Mouse (Mus musculus): ENCODE measurements around the gene Gramd4. TPM values are rescaled to one million over a fixed set of nuclear protein-coding genes. Genes with fewer than 3 reads are reported as not detected.

Gene Gramd4
- total and polyA plus RNA-seq, 2 experiments from 2014 or later, result 22.5 to 47.6 TPM

DNA sequence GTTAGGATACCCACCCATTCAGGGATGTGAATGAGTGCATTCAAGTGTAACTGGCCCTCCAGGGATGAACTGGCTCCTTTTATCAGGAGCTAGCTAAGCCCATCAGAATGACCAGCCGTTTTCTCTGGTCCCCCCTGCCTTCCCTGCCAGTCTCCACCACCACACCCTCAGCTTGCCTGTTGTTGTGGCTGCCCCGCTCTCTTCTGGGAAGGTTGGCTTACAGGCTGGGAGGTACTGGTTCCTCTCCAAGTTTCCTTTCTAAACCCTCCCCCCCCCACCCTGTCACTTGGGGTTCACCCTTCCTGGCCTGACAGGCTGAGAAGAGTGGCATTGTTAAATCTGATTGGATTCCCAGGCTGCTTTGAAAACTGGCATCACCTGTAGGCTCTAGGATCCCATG is 40.4 kb downstream of the Gramd4 start:
- ATAC-seq (ENCODE audit: low FRiP score) (no peak), DNase-seq (ENCODE audit: low spot score) (no peak)
- no peak for TF ChIP-seq CTCF (IDR thresholded peaks at IDR 0.05)

GRCm38 (mm10) chr15:86101585-86101984 is 44.1 kb downstream of the Gramd4 start:
- H3K9ac ChIP-seq (replicated peaks; ENCODE audit: low read length, poor library complexity, severe bottlenecking), result no peak overlapping the region
- H3K9me3 ChIP-seq (ENCODE audit: low read length), result no peaks in the 10 kb centered on the region
- ATAC-seq (ENCODE audit: low FRiP score) (no peak), DNase-seq (ENCODE audit: low spot score) (no peak)
- peaks cover 12% of the 10 kb centered on the region; the same call in 1 of the 2 replicates for H3K36me3 ChIP-seq (ENCODE audit: insufficient read depth, low read length)
- H3K27ac ChIP-seq (ENCODE audit: low read depth, low read length), result no peak overlapping the region
- no peak for TF ChIP-seq CTCF (IDR thresholded peaks at IDR 0.05)
- H3K4me2 ChIP-seq (ENCODE audit: low read depth, low read length, poor library complexity, severe bottlenecking), result no peak overlapping the region
- 77% methylated on average over 9 of the region's 9 CpGs for WGBS
- no peak overlapping the region for H3K4me3 ChIP-seq (ENCODE audit: low read depth, low read length)
- H3K27me3 ChIP-seq (ENCODE audit: insufficient read depth, low read length), result no peaks in the 10 kb centered on the region
- H3K4me1 ChIP-seq (ENCODE audit: insufficient read depth, low read length), result no peaks in the 10 kb centered on the region

More for the DNA sequence above, 40.4 kb downstream of the Gramd4 start:
- H3K36me3 ChIP-seq (ENCODE audit: insufficient read depth, low read length), result peaks cover 10% of the 10 kb centered on the region; the same call in 1 of the 2 replicates
- no peaks in the 10 kb centered on the region for H3K27me3 ChIP-seq (ENCODE audit: insufficient read depth, low read length)
- H3K9ac ChIP-seq (replicated peaks; ENCODE audit: low read length, poor library complexity, severe bottlenecking), result no peak overlapping the region
- H3K4me1 ChIP-seq (ENCODE audit: insufficient read depth, low read length), result no peaks in the 10 kb centered on the region
- 44% methylated on average over 2 of the region's 2 CpGs for WGBS
- no peaks in the 10 kb centered on the region for H3K9me3 ChIP-seq (ENCODE audit: low read length)
- H3K27ac ChIP-seq (ENCODE audit: low read depth, low read length), result no peak overlapping the region
- H3K4me2 ChIP-seq (ENCODE audit: low read depth, low read length, poor library complexity, severe bottlenecking), result no peak overlapping the region
- H3K4me3 ChIP-seq (ENCODE audit: low read depth, low read length), result no peak overlapping the region

- Histone ChIP-seq H3K4me2 (ENCODE audit: low read depth, low read length, poor library complexity, severe bottlenecking) (no peak overlapping the region), H3K9ac (replicated peaks; ENCODE audit: low read length, poor library complexity, severe bottlenecking) (no peak overlapping the region), H3K27ac (ENCODE audit: low read depth, low read length) (no peak overlapping the region), H3K9me3 (ENCODE audit: low read length) (no peaks in the 10 kb centered on the region), H3K27me3 (ENCODE audit: insufficient read depth, low read length) (no peaks in the 10 kb centered on the region), H3K4me3 (ENCODE audit: low read depth, low read length) (no peak overlapping the region), H3K36me3 (ENCODE audit: insufficient read depth, low read length) (peaks cover 12% of the 10 kb centered on the region; the same call in 1 of the 2 replicates), H3K4me1 (ENCODE audit: insufficient read depth, low read length) (no peaks in the 10 kb centered on the region)
- ATAC-seq (ENCODE audit: low FRiP score) (no peak), DNase-seq (ENCODE audit: low spot score) (no peak)
- TF ChIP-seq CTCF (IDR thresholded peaks at IDR 0.05), result no peak
- WGBS, result 88% methylated on average over 15 of the region's 15 CpGs
Observed at GRCm38 (mm10) chr15:86102308-86102707, 44.8 kb downstream of the Gramd4 start.

DNA sequence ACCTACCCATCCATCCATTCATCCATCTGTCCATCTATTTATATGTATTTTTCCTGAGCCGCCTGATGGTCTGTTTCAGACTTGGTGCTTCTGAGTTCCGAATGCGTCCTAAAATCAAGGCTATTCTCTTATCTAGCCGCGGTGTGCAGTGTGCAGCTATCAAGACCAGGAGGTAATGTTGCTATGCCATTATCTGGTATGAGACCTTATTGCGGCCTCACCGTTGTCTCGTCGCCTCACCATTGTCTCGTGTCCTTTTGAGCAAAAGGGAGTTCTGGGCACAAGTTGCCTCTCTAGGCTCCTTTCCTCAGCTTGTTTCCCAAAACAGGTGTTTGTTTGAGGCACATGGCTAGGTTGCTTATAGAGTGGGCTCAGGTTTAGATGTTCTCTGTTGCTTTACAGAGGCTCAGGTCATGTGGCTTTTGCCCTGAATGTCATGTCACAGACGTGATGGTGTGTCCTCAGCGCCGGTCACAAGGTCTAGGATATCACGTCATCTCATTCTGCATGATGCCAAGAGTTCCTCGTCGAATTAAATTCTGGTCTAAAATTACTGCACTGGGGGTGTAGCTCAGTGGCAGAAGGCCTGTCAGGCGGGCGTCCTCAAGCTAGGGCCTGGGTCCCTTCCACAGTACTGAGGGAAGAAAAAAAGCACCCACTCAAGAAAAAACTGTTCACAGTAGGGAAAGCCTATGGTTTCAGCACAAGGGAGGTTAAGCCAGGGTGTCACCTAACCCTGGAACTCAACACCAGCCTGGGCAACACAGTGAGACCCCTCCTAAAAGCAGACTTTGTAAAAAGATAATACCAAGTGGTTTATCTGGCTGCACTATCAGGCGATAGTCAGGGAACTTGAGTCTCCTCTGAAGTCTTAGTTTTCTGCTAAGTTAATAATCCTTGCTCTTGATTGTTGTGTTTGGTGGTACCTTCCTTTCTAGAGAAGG is 47.2 kb downstream of the Gramd4 start:
- Histone ChIP-seq H3K4me3 (ENCODE audit: low read depth, low read length) (no peak overlapping the region), H3K36me3 (ENCODE audit: insufficient read depth, low read length) (peaks cover 12% of the 10 kb centered on the region; the same call in 1 of the 2 replicates), H3K4me1 (ENCODE audit: insufficient read depth, low read length) (no peaks in the 10 kb centered on the region), H3K9ac (replicated peaks; ENCODE audit: low read length, poor library complexity, severe bottlenecking) (no peak overlapping the region), H3K27ac (ENCODE audit: low read depth, low read length) (no peak overlapping the region), H3K9me3 (ENCODE audit: low read length) (no peaks in the 10 kb centered on the region), H3K4me2 (ENCODE audit: low read depth, low read length, poor library complexity, severe bottlenecking) (no peak overlapping the region), H3K27me3 (ENCODE audit: insufficient read depth, low read length) (no peaks in the 10 kb centered on the region)
- DNase-seq (ENCODE audit: low spot score) (no peak), ATAC-seq (ENCODE audit: low FRiP score) (no peak)
- no peak for TF ChIP-seq CTCF (IDR thresholded peaks at IDR 0.05)
- 95% methylated on average over 19 of the region's 19 CpGs for WGBS

GRCm38 (mm10) chr15:86105345-86105697 is 47.8 kb downstream of the Gramd4 start:
- TF ChIP-seq CTCF (IDR thresholded peaks at IDR 0.05), result no peak
- Histone ChIP-seq H3K4me2 (ENCODE audit: low read depth, low read length, poor library complexity, severe bottlenecking) (no peak overlapping the region), H3K4me1 (ENCODE audit: insufficient read depth, low read length) (peaks cover under 1% of the 10 kb centered on the region; the same call in 1 of the 2 replicates), H3K27ac (ENCODE audit: low read depth, low read length) (no peak overlapping the region), H3K9ac (replicated peaks; ENCODE audit: low read length, poor library complexity, severe bottlenecking) (no peak overlapping the region), H3K9me3 (ENCODE audit: low read length) (no peaks in the 10 kb centered on the region), H3K36me3 (ENCODE audit: insufficient read depth, low read length) (peaks cover 12% of the 10 kb centered on the region; the same call in 1 of the 2 replicates), H3K4me3 (ENCODE audit: low read depth, low read length) (no peak overlapping the region), H3K27me3 (ENCODE audit: insufficient read depth, low read length) (no peaks in the 10 kb centered on the region)
- DNase-seq (ENCODE audit: low spot score), result no peak
- 92% methylated on average over 7 of the region's 7 CpGs for WGBS
- no peak for ATAC-seq (ENCODE audit: low FRiP score)

- peaks cover 10% of the 10 kb centered on the region; the same call in 1 of the 2 replicates for H3K36me3 ChIP-seq (ENCODE audit: insufficient read depth, low read length)
- DNase-seq (ENCODE audit: low spot score), result no peak
- 51% methylated on average over 6 of the region's 6 CpGs for WGBS
Observed at GRCm38 (mm10) chr15:86105751-86106150, 48.3 kb downstream of the Gramd4 start.

More at GRCm38 (mm10) chr15:86105751-86106150, 48.3 kb downstream of the Gramd4 start:
- Histone ChIP-seq H3K4me1 (ENCODE audit: insufficient read depth, low read length) (peaks cover 3% of the 10 kb centered on the region; the same call in 1 of the 2 replicates), H3K9ac (replicated peaks; ENCODE audit: low read length, poor library complexity, severe bottlenecking) (no peak overlapping the region), H3K4me2 (ENCODE audit: low read depth, low read length, poor library complexity, severe bottlenecking) (no peak overlapping the region), H3K9me3 (ENCODE audit: low read length) (no peaks in the 10 kb centered on the region), H3K27ac (ENCODE audit: low read depth, low read length) (no peak overlapping the region), H3K4me3 (ENCODE audit: low read depth, low read length) (no peak overlapping the region), H3K27me3 (ENCODE audit: insufficient read depth, low read length) (no peaks in the 10 kb centered on the region)
- TF ChIP-seq CTCF (IDR thresholded peaks at IDR 0.05), result no peak
- ATAC-seq (ENCODE audit: low FRiP score), result no peak

Measured in midbrain, postnatal 0 days (tissue).